Mouse (Mus musculus): Measurements from ENCODE around the gene Hmga2. TPM values are rescaled to one million over a fixed set of nuclear protein-coding genes. Genes with fewer than 3 reads are reported as not detected.

The Hmga2 gene
- polyA plus RNA-seq (2012; ENCODE audit: insufficient read depth, insufficient read length, low replicate concordance, missing spikeins): not detected in 2 replicates

DNA sequence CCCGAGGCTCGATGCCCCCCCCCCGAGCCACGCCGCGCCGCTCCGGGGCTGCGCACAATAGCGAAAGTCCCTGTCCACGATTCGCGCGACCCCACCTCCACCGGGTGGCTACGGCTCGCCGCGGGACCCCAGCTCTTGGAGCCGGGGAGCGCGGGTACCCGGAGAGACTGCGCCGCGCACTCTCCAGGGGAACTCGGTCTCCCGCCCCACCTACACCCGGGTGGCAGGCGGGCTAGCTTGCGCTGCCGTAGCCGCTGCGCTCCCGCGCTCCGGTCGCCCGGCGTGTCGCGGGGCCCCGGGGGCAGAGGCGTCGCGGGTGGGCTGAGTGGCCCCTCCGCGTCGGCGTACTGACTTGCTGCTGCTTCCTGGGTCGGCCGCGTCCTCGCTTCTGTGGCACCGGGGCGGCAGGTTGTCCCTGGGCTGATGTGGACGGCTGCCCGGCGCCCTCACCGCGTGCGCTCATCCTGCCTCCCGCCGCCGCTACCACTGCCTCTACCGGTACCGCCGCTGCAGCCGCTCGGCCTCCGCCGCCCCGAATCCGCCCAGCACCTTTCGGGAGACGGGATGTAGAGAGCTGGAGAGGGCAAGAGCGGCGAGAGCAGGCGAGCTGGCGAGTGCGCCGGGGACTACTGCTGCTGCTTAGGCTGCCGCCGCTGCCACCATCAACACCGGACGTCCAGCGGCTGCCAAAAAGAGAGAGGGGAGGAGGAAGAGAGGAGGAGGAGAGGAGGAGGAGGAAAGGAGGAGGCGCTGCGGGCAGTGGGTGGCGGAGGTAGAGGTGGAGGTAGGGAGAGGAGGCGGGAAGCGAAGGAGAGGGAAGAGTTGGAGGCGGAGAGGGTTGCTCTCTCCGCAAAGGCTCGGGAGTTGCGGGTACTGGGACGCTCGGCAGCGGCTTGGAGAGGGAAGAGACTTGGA, at the start of gene Hmga2:
Gene Hmga2 (minus strand): TSS at position 869 of the 915 bp plus-strand sequence.
- 1% methylated on average over 99 of the region's 99 CpGs for WGBS
- Histone ChIP-seq H3K4me3 (ENCODE audit: insufficient read depth, low read depth, low read length) (0 out of 2 replicates have a peak within 1 kb of the TSS, but pooled peaks have one; percentile 20), H3K4me1 (ENCODE audit: control insufficient read depth, insufficient read depth, low read length) (peaks cover 25% of the 10 kb centered on the region), H3K27ac (ENCODE audit: insufficient read depth, low read depth, low read length) (no peak within 1 kb of the TSS)
- no peak for TF ChIP-seq CTCF (IDR thresholded peaks at IDR 0.05; ENCODE audit: insufficient read depth, low read depth, low read length)
- TF ChIP-seq POLR2A (IDR thresholded peaks at IDR 0.05; ENCODE audit: insufficient read depth, low read depth, low read length): no peak

GRCm38 (mm10) chr10:120522959-120523358, 46.7 kb upstream of the Hmga2 start:
- TF ChIP-seq CTCF (IDR thresholded peaks at IDR 0.05; ENCODE audit: insufficient read depth, low read depth, low read length): no peak
- TF ChIP-seq POLR2A (IDR thresholded peaks at IDR 0.05; ENCODE audit: insufficient read depth, low read depth, low read length): no peak
- Histone ChIP-seq H3K27ac (ENCODE audit: insufficient read depth, low read depth, low read length) (no peak overlapping the region), H3K4me1 (ENCODE audit: control insufficient read depth, insufficient read depth, low read length) (no peaks in the 10 kb centered on the region), H3K4me3 (ENCODE audit: insufficient read depth, low read depth, low read length) (no peak overlapping the region)
- WGBS: 89% methylated on average over 2 of the region's 2 CpGs

DNA sequence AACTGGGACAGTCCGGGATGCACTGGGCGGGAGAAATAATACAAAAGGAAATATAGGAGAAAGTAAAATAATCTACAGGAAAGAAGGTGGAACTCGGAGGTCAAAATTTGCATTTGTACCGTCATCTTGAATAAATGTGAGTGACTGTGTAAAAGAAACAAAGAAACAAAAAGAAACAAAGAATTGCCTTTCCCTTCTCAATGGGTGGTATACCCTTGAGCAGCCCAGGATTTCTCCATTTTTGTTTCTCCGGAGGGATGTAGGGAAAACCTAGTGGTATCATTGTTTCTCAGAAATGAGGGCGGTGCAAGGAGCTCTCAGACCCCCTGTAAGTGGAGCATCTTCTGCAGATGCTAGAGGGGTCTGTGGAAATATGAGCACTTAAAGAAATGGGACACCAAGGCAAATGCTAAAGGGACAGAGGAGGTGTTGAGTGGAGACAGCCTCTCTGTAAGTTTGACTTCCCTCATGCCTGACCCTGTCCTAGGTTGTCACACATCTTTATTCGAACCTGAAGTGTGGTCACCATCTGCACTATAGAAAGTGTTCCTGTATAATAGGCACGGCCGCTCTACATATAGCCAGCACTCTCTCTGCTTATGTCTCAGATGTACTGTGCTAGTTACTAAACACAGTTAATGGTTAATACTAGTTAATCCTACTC, 45.8 kb upstream of the Hmga2 start:
- Histone ChIP-seq H3K4me3 (ENCODE audit: insufficient read depth, low read depth, low read length) (no peak overlapping the region), H3K4me1 (ENCODE audit: control insufficient read depth, insufficient read depth, low read length) (no peaks in the 10 kb centered on the region), H3K27ac (ENCODE audit: insufficient read depth, low read depth, low read length) (no peak overlapping the region)
- 65% methylated on average over 9 of the region's 9 CpGs for WGBS
- no peak for TF ChIP-seq POLR2A (IDR thresholded peaks at IDR 0.05; ENCODE audit: insufficient read depth, low read depth, low read length)
- no peak for TF ChIP-seq CTCF (IDR thresholded peaks at IDR 0.05; ENCODE audit: insufficient read depth, low read depth, low read length)

DNA sequence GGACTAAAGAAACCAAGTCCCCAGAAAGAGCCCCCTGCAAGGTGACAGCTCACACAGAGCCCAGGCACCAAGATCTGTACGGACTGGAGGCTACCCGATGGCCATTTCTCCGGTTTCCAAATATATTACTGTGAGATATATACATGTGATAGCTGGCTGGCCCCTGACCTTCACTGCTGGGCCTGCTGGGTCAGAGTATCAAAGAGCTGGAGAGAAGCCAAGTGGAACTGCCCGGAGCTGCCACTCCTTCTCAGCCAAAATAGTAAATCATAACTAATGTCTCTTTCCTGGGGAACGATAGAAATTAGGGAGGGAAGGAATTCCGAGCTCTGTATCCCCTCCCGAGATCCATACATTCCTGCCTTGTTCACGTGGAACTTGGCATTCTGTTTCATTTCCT, 40.0 kb upstream of the Hmga2 start:
- 78% methylated on average over 8 of the region's 8 CpGs for WGBS
- H3K4me1 ChIP-seq (ENCODE audit: control insufficient read depth, insufficient read depth, low read length): no peaks in the 10 kb centered on the region
- no peak overlapping the region for H3K4me3 ChIP-seq (ENCODE audit: insufficient read depth, low read depth, low read length)
- TF ChIP-seq CTCF (IDR thresholded peaks at IDR 0.05; ENCODE audit: insufficient read depth, low read depth, low read length) (no peak), POLR2A (IDR thresholded peaks at IDR 0.05; ENCODE audit: insufficient read depth, low read depth, low read length) (no peak)
- no peak overlapping the region for H3K27ac ChIP-seq (ENCODE audit: insufficient read depth, low read depth, low read length)

DNA sequence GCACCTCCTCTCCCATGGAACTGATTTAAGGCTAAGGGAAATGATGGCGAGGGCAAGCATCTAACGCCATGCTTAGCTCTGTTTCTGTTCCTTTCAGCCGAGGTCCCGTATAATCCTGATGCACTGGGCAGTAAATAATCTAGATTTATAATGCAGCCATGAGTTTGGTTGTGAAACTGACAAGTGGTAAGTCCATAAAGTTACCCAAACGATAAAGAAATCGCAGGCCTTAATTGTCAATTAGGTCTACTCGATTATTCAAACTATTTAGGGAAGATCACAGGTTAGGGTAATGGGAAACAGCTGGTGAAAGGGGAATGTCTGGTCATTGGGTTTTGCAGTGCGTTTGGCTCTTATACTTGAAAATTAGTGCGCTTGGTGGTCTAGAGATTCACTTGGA, 37.5 kb upstream of the Hmga2 start:
- no peak for TF ChIP-seq POLR2A (IDR thresholded peaks at IDR 0.05; ENCODE audit: insufficient read depth, low read depth, low read length)
- no peak for TF ChIP-seq CTCF (IDR thresholded peaks at IDR 0.05; ENCODE audit: insufficient read depth, low read depth, low read length)
- Histone ChIP-seq H3K4me1 (ENCODE audit: control insufficient read depth, insufficient read depth, low read length) (no peaks in the 10 kb centered on the region), H3K4me3 (ENCODE audit: insufficient read depth, low read depth, low read length) (no peak overlapping the region), H3K27ac (ENCODE audit: insufficient read depth, low read depth, low read length) (no peak overlapping the region)
- WGBS: 60% methylated on average over 9 of the region's 9 CpGs

DNA sequence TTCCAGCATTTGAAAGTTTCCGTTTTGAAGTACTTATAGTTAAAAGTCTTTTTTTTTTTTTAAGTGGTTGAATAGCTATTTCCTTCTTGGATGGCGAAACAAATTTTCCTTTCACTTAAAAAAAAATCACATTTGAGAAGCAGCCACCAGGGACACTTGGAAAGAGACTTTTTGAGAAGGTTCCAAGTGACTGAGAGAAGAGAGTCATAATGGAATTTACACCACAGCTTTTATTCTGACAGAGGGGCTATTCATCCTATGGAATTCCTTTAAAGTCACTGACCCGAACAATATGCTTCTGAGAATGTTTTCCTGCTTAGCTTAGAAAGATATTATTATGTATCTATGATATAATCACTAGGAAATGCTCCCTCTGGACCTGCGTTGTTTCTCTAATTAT, 36.7 kb upstream of the Hmga2 start:
- Histone ChIP-seq H3K4me3 (ENCODE audit: insufficient read depth, low read depth, low read length) (no peak overlapping the region), H3K27ac (ENCODE audit: insufficient read depth, low read depth, low read length) (no peak overlapping the region), H3K4me1 (ENCODE audit: control insufficient read depth, insufficient read depth, low read length) (no peaks in the 10 kb centered on the region)
- TF ChIP-seq POLR2A (IDR thresholded peaks at IDR 0.05; ENCODE audit: insufficient read depth, low read depth, low read length) (no peak), CTCF (IDR thresholded peaks at IDR 0.05; ENCODE audit: insufficient read depth, low read depth, low read length) (no peak)
- WGBS: 56% methylated on average over 4 of the region's 4 CpGs

DNA sequence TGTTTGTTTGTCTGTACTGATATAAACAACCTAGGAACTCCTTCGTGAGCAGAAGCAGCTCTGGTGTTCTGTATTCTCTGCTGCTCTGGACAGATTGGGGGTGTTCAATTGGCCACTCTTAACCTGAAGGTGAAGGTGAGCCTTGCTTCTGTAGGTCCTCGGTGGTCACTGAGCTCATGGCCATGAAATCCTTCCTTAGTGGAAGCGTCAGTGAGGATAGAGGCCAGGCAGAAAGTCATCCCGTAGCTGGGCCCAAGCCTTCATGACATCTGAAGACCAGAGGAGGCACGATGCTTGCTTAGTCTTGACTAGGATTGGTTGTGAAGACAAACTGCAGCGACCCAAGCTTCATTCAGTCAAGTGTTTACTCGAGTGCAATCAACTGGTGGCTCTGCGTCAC, 35.9 kb upstream of the Hmga2 start:
- WGBS: 93% methylated on average over 8 of the region's 8 CpGs
- H3K4me3 ChIP-seq (ENCODE audit: insufficient read depth, low read depth, low read length): no peak overlapping the region
- no peaks in the 10 kb centered on the region for H3K4me1 ChIP-seq (ENCODE audit: control insufficient read depth, insufficient read depth, low read length)
- TF ChIP-seq CTCF (IDR thresholded peaks at IDR 0.05; ENCODE audit: insufficient read depth, low read depth, low read length) (no peak), POLR2A (IDR thresholded peaks at IDR 0.05; ENCODE audit: insufficient read depth, low read depth, low read length) (no peak)
- H3K27ac ChIP-seq (ENCODE audit: insufficient read depth, low read depth, low read length): no peak overlapping the region

DNA sequence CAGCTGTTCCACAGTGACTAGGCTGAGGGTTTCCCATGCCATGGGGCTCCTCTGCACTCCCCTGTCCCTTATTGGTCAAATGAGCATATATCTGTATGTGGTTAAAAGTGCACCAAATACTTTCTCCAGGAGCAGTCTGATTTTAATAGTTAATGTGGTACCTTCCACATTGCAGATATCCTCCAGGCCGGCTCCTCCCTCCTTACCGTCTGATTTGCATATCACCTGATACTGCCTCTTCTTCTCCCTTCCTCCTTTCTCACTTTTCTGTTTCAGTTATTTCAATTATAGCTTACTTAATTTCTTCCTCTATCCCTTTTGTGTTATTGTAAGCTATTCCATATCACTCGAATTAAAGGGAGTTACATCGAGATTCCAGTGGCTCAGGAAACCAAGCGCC, 27.7 kb upstream of the Hmga2 start:
- H3K27ac ChIP-seq (ENCODE audit: insufficient read depth, low read depth, low read length): no peak overlapping the region
- TF ChIP-seq POLR2A (IDR thresholded peaks at IDR 0.05; ENCODE audit: insufficient read depth, low read depth, low read length) (no peak), CTCF (IDR thresholded peaks at IDR 0.05; ENCODE audit: insufficient read depth, low read depth, low read length) (no peak)
- no peaks in the 10 kb centered on the region for H3K4me1 ChIP-seq (ENCODE audit: control insufficient read depth, insufficient read depth, low read length)
- no peak overlapping the region for H3K4me3 ChIP-seq (ENCODE audit: insufficient read depth, low read depth, low read length)
- 94% methylated on average over 5 of the region's 5 CpGs for WGBS

DNA sequence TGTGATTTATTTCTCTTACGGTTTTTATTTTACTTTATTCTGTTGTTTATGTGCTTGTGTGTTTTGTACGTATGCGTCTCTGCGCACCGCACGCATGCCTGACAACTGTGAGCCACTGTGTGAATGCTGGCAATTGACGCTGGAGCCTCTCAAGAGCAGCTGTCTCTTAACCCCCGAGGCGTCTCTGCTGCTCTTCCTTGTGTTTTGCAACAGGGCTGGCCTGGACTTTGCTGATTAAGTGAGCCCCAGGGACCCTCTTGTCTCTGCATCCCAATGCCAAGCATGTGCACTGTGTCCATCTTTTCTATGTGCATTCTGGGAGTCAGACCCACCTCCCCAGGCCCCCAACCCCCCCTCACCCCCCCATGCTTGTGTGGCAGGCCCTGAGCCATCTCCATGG, 24.5 kb upstream of the Hmga2 start:
- Histone ChIP-seq H3K4me1 (ENCODE audit: control insufficient read depth, insufficient read depth, low read length) (no peaks in the 10 kb centered on the region), H3K4me3 (ENCODE audit: insufficient read depth, low read depth, low read length) (no peak overlapping the region), H3K27ac (ENCODE audit: insufficient read depth, low read depth, low read length) (no peak overlapping the region)
- 79% methylated on average over 9 of the region's 9 CpGs for WGBS
- TF ChIP-seq POLR2A (IDR thresholded peaks at IDR 0.05; ENCODE audit: insufficient read depth, low read depth, low read length) (no peak), CTCF (IDR thresholded peaks at IDR 0.05; ENCODE audit: insufficient read depth, low read depth, low read length) (no peak)

Measured in olfactory bulb, adult 2 months (tissue).